Comparison of ENCODE assay signal across 8 mouse cellular contexts in genomic region chr19:58413290-58413689, GRCm38 (mm10). TPM values are rescaled to one million over a fixed set of nuclear protein-coding genes. Genes with fewer than 3 reads are reported as not detected.
DNase-seq lines count a peak whose midpoint lies in the region; ATAC-seq lines count a peak whose summit lies in the region.

No protein-coding gene starts in this region.

- H3K4me1 ChIP-seq in heart, embryonic 13.5 days = 0 out of 2 replicates have a peak, but pooled peaks cover 4% of the 10 kb centered on the region
- peaks cover 20% of the 10 kb centered on the region for H3K4me1 ChIP-seq in neural tube, embryonic 13.5 days (replicated peaks)

- no peaks in the 10 kb centered on the region for H3K36me3 ChIP-seq in heart, embryonic 13.5 days
- H3K36me3 ChIP-seq in neural tube, embryonic 13.5 days = 0 out of 2 replicates have a peak, but pooled peaks cover 6% of the 10 kb centered on the region

- intact Hi-C loops in left cerebral cortex, postnatal 10 days (cut with DNase I) = no loop called here

- H3K9me3 ChIP-seq in heart, embryonic 13.5 days = 0 out of 2 replicates have a peak, but pooled peaks cover 8% of the 10 kb centered on the region
- H3K9me3 ChIP-seq in neural tube, embryonic 13.5 days = peaks cover 4% of the 10 kb centered on the region; the same call in 1 of the 2 replicates

- peak overlapping the region; percentile 30 for H3K4me3 ChIP-seq in heart, embryonic 13.5 days
- H3K4me3 ChIP-seq in neural tube, embryonic 13.5 days = no peak overlapping the region

- H3K4me2 ChIP-seq in heart, embryonic 13.5 days = peak overlapping the region; percentile 62
- 0 out of 2 replicates have a peak overlapping the region, but pooled peaks have one; percentile 16 for H3K4me2 ChIP-seq in neural tube, embryonic 13.5 days

- no peaks in the 10 kb centered on the region for H3K27me3 ChIP-seq in heart, embryonic 13.5 days (replicated peaks)
- no peaks in the 10 kb centered on the region for H3K27me3 ChIP-seq in neural tube, embryonic 13.5 days

- 0 out of 2 replicates have a peak overlapping the region, but pooled peaks have one; percentile 44 for H3K9ac ChIP-seq in heart, embryonic 13.5 days
- no peak overlapping the region for H3K9ac ChIP-seq in neural tube, embryonic 13.5 days

- WGBS in heart, embryonic 13.5 days = 19% methylated on average over 8 of the region's 8 CpGs
- WGBS in neural tube, embryonic 13.5 days = 30% methylated on average over 8 of the region's 8 CpGs

- H3K27ac ChIP-seq in heart, embryonic 13.5 days (replicated peaks) = no peak overlapping the region
- H3K27ac ChIP-seq in neural tube, embryonic 13.5 days (replicated peaks) = no peak overlapping the region

- ATAC-seq in heart, embryonic 13.5 days (ENCODE audit: extremely low read depth, insufficient number of reproducible peaks, low FRiP score, low TSS enrichment) = no peak
- 0 out of 2 replicates have a peak, but pooled peaks have one; percentile 47 for ATAC-seq in neural tube, embryonic 13.5 days (ENCODE audit: low read depth)

- DNase-seq in left cerebral cortex, postnatal 10 days (ENCODE audit: extremely low spot score in 1 of 2, low spot score in 2 of 2) = peak; percentile 11 to 78
- DNase-seq in left cerebral cortex, adult 9 months (ENCODE audit: low spot score in 2 of 2) = no peak
- peak; percentile 62 for DNase-seq in adipocyte (ENCODE audit: low spot score)
- peak; percentile 85 for DNase-seq in kidney, postnatal 10 days
- DNase-seq in layer of hippocampus, adult 9-11 months = no peak
- DNase-seq in spleen, adult 12 weeks (ENCODE audit: low spot score) = no peak

RNA-seq across cellular contexts. Expression of gene Gfra1, which starts 42.4 kb away (rescaled TPM):
- 10 to 100 TPM; 19.8 to 24.0 TPM for total RNA-seq in left cerebral cortex, postnatal 10 days (2021)
- 6.1 and 6.6 TPM in 2 replicates for polyA plus RNA-seq in heart, embryonic 13.5 days (2015; fragmentation: Nextera tagmentation; extraction: Ambion mirVana)
- polyA plus RNA-seq in neural tube, embryonic 13.5 days (2015; fragmentation: Nextera tagmentation; extraction: Ambion mirVana) = 72.7 and 83.3 TPM in 2 replicates

Comparison
In these comparisons a context has a peak if more than half of its experiments do, and no peak if none do; other contexts are left out.
1. DNase-seq: peak in left cerebral cortex, postnatal 10 days (2 of 2), adipocyte (single experiment) and kidney, postnatal 10 days (single experiment); none in left cerebral cortex, adult 9 months (0 of 2), layer of hippocampus, adult 9-11 months (single experiment) and spleen, adult 12 weeks (single experiment).